Mouse (Mus musculus): Measurements from ENCODE around the gene Prl8a9. TPM values are rescaled to one million over a fixed set of nuclear protein-coding genes. Genes with fewer than 3 reads are reported as not detected.

Gene Prl8a9
- total RNA-seq (2021), result not detected
- long read RNA-seq, experiment 1, result 0 reads
- long read RNA-seq, experiment 2, result 0 reads

GRCm38 (mm10) chr13:27564506-27564905, at the start of gene Prl8a9:
TSS of gene Prl8a9 (minus strand) at chr13:27564606.
- no peak for DNase-seq (ENCODE audit: low spot score in 2 of 2)
- intact Hi-C loops (cut with DNase I), result no loop called here

GRCm38 (mm10) chr13:27610482-27610881, 46.1 kb upstream of the Prl8a9 start, which contains the start of gene Prl7b1:
TSS of gene Prl7b1 (minus strand) at chr13:27610582.
- no peak for DNase-seq (ENCODE audit: low spot score in 2 of 2)
- intact Hi-C loops (cut with DNase I), result no loop called here

GRCm38 (mm10) chr13:27582071-27582470, 17.7 kb upstream of the Prl8a9 start, which contains the start of gene Prl8a1:
TSS of gene Prl8a1 (minus strand) at chr13:27582171.
- intact Hi-C loops (cut with DNase I), result no loop called here
- DNase-seq (ENCODE audit: low spot score in 2 of 2), result no peak

- DNase-seq (ENCODE audit: low spot score in 2 of 2), result no peak
- intact Hi-C loops (cut with DNase I), result no loop called here
These were observed 11.1 kb downstream of the Prl8a9 start for GRCm38 (mm10) chr13:27553336-27553735.

- intact Hi-C loops (cut with DNase I), result no loop called here
- no peak for DNase-seq (ENCODE audit: low spot score in 2 of 2)
These were observed 41.2 kb downstream of the Prl8a9 start for GRCm38 (mm10) chr13:27523156-27523555.

- intact Hi-C loops (cut with DNase I), result no loop called here
- DNase-seq (ENCODE audit: low spot score in 2 of 2), result no peak
These were observed 51.3 kb downstream of the Prl8a9 start, which contains the start of gene Prl8a8 for GRCm38 (mm10) chr13:27513117-27513516. TSS of gene Prl8a8 (minus strand) at chr13:27513217.

Other genes with a start within 250 kb of the Prl8a9 start
- gene Prl8a2, start 218.9 kb downstream of the Prl8a9 start, total RNA-seq (2021), result not detected
- gene Prl2b1, start 173.8 kb downstream of the Prl8a9 start, total RNA-seq (2021), result not detected
- gene Prl8a6, start 125.9 kb downstream of the Prl8a9 start, total RNA-seq (2021), result not detected
- gene Prl8a8, start 51.4 kb downstream of the Prl8a9 start, total RNA-seq (2021), result not detected
- gene Prl8a1, start 17.6 kb upstream of the Prl8a9 start, total RNA-seq (2021), result not detected
- gene Prl7b1, start 46.0 kb upstream of the Prl8a9 start, total RNA-seq (2021), result not detected
- not detected for gene Prl7a1, start 77.9 kb upstream of the Prl8a9 start, total RNA-seq (2021)
- not detected for gene Prl7a2, start 103.4 kb upstream of the Prl8a9 start, total RNA-seq (2021)
- gene Prl7d1, start 152.1 kb upstream of the Prl8a9 start, total RNA-seq (2021), result not detected
- gene Prl7c1, start 216.2 kb upstream of the Prl8a9 start, total RNA-seq (2021), result not detected
- gene Prl2a1, start 237.0 kb upstream of the Prl8a9 start, total RNA-seq (2021), result not detected

Data from left cerebral cortex, postnatal 14 days (tissue).